Mouse (Mus musculus) megakaryocyte progenitor cell, adult 5-6 weeks (primary cell): ENCODE results near the gene Mob4. TPM values are rescaled to one million over a fixed set of nuclear protein-coding genes. Genes with fewer than 3 reads are reported as not detected.
A peak's percentile ranks its signal among the peaks of the same experiment; 100 is the strongest.

Experiments used
- ATAC-seq: replicated peaks from 2 replicates; pipeline ENCODE4 v1.8.0; 2016; ENCODE audit warnings: mild to moderate bottlenecking, moderate TSS enrichment, inconsistent platforms; ENCODE audit not compliant: poor library complexity
- total RNA-seq, 2 experiments: library from RNA; stranded (forward) in 1 of 2; stranded (reverse) in 1 of 2; fragments of 157-497, 149-512 nt in 1 of 2; fragments of 200-1000 nt in 1 of 2; gene quantifications; 2 replicates each; pipeline versions ENCODE4 v1.2.3 to v1.2.4; 2015 to 2017

The Mob4 gene
- total RNA-seq, 2 experiments from 2014 or later: 35.1 to 50.1 TPM

GRCm38 (mm10) chr1:55131424-55132014, 488 bp downstream of the Mob4 start:
- ATAC-seq: peak; percentile 32

DNA sequence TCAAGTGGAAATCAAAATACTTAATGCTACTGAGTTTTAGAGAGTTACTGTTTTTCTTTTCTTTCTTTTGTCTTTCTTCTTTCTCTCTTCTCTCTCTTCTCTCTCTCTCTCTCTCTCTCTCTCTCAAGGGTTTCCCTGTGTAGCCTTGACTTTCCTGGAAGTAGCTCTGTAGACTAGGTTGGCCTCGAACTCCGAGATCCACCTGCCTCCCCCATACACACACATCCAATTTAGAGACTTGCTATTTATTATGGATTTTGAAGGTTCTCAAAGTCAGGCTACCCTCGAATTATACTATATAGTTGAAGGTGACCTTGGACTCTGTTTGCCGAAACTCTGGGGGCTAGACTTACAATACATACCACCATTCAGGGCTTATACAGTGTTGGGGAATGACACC, 1.3 kb downstream of the Mob4 start:
- no peak for ATAC-seq

- no peak for ATAC-seq
These were observed 2.1 kb downstream of the Mob4 start for GRCm38 (mm10) chr1:55133173-55133572.

DNA sequence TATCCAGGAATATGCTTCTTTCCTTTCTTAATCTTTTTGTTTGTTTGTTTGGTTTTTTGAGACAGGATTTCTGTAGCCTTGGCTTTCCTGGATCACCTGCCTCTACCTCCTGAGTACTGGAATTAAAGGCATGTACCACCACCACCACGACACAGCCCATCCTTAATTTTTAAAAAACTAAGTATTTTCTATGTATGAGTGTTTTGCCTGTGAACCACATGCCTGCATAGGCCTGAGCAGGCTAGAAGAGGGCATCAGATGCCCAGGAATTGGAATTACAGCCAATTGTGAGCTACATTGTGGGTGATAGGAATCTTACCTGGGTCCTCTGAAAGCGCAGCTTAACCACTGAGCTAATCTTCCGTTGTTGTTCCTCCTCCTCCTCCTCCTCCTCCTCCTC, 3.3 kb downstream of the Mob4 start:
- no peak for ATAC-seq

GRCm38 (mm10) chr1:55135846-55136245, 4.8 kb downstream of the Mob4 start:
- no peak for ATAC-seq

- ATAC-seq: no peak
These were observed 13.3 kb downstream of the Mob4 start for GRCm38 (mm10) chr1:55144338-55144737.

- ATAC-seq: no peak
These were observed 14.5 kb downstream of the Mob4 start for GRCm38 (mm10) chr1:55145556-55145955.

- no peak for ATAC-seq
These were observed 26.3 kb downstream of the Mob4 start for GRCm38 (mm10) chr1:55157329-55157728.

- ATAC-seq: no peak
These were observed 27.2 kb downstream of the Mob4 start for GRCm38 (mm10) chr1:55158211-55158610.

DNA sequence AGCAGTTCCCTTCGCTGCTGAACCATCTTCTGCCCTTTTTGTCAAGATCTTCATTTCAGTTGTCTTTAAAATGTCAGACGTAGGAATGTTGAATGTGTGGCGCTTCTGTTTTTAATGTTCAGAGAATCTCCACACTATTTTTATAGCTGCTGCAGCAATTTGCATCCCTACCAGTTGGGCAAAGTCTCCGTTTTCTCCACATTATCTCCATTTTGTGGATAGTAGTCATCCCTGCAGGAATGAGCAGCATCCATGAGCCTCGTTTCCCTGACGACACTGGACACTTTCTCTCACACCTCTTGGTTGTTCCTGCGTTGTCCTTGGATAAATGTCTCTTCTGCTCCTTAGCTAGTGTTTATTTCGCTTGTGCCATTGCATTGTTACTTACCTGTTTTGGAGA, 27.8 kb downstream of the Mob4 start:
- ATAC-seq: no peak

DNA sequence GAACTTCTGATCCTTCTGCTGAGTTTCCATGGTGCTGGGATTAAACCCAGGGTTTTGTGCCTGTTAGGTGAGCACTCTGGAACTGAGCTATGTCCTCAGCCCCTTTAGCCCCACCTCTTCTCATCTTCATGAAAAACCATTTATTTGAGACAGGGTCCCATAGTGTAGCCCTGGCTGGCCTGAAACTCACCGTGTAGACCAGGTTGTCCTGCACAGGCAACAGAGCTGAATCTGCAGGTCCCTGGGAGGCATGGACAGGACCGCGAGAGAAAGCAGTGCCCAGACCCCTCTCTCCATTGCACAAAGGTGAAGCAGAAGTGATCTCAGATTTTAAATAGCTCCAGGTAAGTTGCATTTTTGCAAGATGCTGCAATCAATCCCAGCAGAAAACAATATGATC, 29.2 kb downstream of the Mob4 start:
- no peak for ATAC-seq

GRCm38 (mm10) chr1:55160831-55161638, 30.0 kb downstream of the Mob4 start:
- no peak for ATAC-seq

GRCm38 (mm10) chr1:55161895-55162294, 30.9 kb downstream of the Mob4 start:
- peak; percentile 81 for ATAC-seq

GRCm38 (mm10) chr1:55162781-55163180, 31.8 kb downstream of the Mob4 start:
- ATAC-seq: no peak

GRCm38 (mm10) chr1:55164005-55164404, 33.0 kb downstream of the Mob4 start:
- no peak for ATAC-seq

DNA sequence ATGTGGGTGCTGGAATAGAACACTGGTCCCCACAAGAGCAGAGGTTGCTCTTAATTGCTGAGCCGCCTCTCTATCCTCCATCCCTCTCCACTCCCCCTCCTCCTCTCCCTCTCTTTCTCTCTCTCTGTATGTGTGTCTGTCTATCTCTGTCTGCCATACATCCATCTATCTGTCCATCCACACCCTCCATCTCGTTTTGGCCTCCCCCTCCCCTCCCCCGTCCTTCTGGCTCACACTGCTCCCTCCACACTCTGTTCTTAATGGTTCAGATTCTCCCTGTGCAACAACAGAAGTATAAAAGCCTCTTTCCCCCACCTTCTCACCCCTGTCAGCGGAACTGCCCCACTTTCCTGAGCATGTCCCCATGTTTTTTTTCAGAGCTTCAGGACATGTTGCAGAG, 36.5 kb downstream of the Mob4 start:
- ATAC-seq: 0 out of 2 replicates have a peak, but pooled peaks have one; percentile 23

DNA sequence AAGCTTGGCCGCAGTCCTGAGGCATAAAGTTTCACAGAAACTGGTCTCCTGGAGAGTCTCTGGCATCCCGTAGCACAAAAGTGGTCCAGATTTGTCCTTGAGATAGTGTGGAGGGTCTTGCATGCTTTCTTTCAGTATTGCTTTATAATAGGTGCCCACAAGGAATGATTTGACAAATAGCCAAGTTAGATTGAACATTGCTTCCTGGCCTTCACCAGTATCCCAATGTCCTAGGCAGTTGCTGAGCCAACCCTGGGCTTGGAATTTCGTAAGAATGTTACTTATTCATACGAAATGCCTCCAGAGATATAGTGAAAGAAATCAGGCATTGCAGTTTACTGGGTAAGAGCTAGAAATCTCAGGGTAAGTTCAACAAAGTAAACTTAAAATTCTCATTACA, 37.6 kb downstream of the Mob4 start:
- ATAC-seq: no peak

DNA sequence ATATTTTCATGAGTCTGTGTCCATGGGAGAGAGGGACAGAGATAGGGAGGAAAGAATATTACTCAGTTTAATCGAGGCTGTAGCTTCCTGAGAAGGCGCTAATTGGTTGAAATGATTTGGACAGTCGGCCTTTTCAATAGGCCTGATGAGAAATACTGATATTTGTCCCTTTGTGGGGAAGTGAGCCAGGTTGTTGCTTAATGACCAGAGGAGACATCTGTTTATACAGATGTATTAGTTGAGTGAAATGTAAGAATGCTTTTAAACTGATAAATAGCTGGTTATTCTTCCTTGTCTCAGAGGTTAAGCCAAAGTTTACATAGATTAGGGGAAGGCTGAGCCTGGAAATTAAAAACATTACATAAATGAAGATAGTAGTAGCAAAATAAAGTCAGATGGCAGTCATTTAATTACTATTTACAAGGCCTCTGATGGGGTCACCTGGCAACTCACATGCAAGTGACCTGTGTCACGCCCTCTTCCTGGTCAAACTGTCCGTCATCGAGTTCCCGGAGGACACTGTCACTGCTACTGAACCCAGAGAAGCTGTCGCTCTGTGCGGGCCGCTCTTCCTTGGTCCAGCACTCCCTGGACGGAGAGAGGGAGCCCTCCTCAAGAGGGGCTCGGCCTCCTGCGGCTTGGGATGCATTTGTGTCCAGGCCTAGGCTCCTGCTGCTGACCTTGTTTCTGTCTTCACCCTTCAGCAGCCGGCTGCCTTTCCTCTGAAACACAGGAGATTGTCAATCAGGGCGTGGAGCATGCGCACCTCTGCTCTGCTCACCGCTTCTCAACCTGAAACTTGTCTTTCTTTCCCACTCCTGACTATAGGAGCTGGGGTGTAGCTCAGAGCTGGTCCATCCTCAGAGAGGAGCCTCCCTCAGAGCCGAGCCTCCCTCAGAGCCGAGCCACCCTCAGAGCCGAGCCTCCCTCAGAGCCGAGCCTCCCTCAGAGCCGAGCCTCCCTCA, 40.6 kb downstream of the Mob4 start:
- no peak for ATAC-seq

GRCm38 (mm10) chr1:55173720-55174557, 42.9 kb downstream of the Mob4 start:
- ATAC-seq: no peak

DNA sequence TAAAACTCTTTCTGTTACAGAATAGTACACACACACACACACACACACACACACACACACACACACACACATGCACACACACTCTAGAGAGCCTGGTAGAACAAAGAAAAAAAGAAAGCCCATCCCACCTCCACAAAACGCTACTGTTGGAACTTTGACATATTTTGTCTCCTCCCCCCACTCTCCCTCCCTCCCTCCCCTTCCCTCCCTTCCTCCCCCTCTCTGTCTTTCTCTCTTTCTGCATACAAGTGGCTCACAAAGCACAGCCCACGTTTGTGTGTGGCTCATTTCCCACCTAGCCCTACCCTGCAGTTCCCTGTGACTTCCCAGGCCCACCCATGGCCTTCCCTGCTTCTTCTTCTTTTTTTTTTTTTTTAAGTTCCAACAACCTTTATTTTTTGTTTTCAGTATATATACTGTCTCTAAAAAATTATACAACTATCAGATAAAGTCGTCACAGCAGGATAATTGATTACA, 43.6 kb downstream of the Mob4 start:
- no peak for ATAC-seq
